Mouse (Mus musculus): ENCODE measurements around the gene Tmem131l. TPM values are rescaled to one million over a fixed set of nuclear protein-coding genes. Genes with fewer than 3 reads are reported as not detected.

Gene Tmem131l
- polyA plus RNA-seq, 1 experiment from 2014 or later = 70.8 TPM

DNA sequence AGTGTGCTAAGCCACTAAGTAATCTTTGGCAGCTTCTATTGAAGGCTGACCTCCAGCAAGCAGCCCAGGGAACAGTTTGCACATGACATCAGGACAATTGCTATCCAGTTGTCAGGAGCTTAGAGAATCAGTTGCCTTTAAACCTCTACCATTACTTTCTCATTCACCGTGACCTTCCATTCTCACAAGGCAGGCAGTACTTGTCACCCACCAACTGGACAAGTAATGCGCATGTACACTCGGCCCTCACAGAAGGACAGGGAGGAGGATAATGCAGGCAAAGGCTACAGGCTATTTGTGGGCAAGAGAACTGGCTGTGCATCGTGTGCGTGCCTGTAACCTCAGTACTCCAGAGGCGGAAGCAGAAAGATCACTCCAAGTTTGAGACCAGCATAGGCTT is 43.9 kb downstream of the Tmem131l start:
- no peak for DNase-seq (ENCODE audit: low spot score)

GRCm38 (mm10) chr3:83995254-83995830 is 44.6 kb downstream of the Tmem131l start:
- 47% methylated on average over 9 of the region's 9 CpGs for WGBS
- H3K9me3 ChIP-seq = no peaks in the 10 kb centered on the region
- peak overlapping the region; percentile 50 for H3K27ac ChIP-seq
- H3K27me3 ChIP-seq (ENCODE audit: insufficient read depth, poor library complexity, severe bottlenecking) = no peaks in the 10 kb centered on the region
- H3K4me3 ChIP-seq = no peak overlapping the region
- no peak for DNase-seq (ENCODE audit: low spot score)
- peaks cover 69% of the 10 kb centered on the region for H3K4me1 ChIP-seq (replicated peaks)
- peaks cover 8% of the 10 kb centered on the region; the same call in 1 of the 2 replicates for H3K36me3 ChIP-seq

More for the DNA sequence above, 43.9 kb downstream of the Tmem131l start:
- H3K9me3 ChIP-seq = no peaks in the 10 kb centered on the region
- peaks cover 63% of the 10 kb centered on the region for H3K4me1 ChIP-seq (replicated peaks)
- H3K27ac ChIP-seq = no peak overlapping the region
- 55% methylated on average over 6 of the region's 6 CpGs for WGBS
- no peak overlapping the region for H3K4me3 ChIP-seq
- peaks cover 4% of the 10 kb centered on the region; the same call in 1 of the 2 replicates for H3K36me3 ChIP-seq
- no peaks in the 10 kb centered on the region for H3K27me3 ChIP-seq (ENCODE audit: insufficient read depth, poor library complexity, severe bottlenecking)

DNA sequence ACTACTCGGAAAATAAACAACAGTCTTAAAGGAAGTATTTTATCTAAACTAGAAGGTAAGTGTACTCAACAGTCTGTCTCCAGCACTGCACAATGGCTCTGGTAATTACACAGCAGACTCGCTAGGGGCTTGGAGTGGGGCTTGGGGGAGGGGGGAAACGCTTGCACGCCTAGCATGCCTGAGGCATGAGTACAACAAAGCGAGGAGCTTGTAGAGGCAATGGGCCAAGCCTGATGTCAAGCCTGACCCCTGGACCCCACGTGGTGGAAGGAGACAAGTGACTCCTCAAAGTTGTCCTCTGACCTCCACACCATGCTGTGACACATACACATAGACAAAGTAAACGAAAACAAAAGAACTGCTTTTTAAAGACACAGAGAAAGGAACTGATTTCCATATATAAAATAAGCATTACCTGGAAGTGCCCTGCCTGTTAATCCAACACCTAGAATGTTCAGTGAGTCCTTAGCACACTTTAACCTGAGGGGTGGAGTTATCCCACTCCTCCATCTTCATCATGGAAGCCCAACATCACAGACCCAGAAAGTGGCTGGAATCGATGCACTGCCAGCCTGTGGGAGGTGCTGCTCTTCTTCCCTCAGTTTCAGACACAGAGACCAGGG is 45.6 kb downstream of the Tmem131l start:
- no peaks in the 10 kb centered on the region for H3K9me3 ChIP-seq
- no peak overlapping the region for H3K4me3 ChIP-seq
- peak; percentile 75 for DNase-seq (ENCODE audit: low spot score)
- H3K27ac ChIP-seq = peak overlapping the region; percentile 70
- 0 out of 2 replicates have a peak, but pooled peaks cover 10% of the 10 kb centered on the region for H3K36me3 ChIP-seq
- no peaks in the 10 kb centered on the region for H3K27me3 ChIP-seq (ENCODE audit: insufficient read depth, poor library complexity, severe bottlenecking)
- peaks cover 79% of the 10 kb centered on the region for H3K4me1 ChIP-seq (replicated peaks)
- WGBS = 15% methylated on average over 8 of the region's 8 CpGs

DNA sequence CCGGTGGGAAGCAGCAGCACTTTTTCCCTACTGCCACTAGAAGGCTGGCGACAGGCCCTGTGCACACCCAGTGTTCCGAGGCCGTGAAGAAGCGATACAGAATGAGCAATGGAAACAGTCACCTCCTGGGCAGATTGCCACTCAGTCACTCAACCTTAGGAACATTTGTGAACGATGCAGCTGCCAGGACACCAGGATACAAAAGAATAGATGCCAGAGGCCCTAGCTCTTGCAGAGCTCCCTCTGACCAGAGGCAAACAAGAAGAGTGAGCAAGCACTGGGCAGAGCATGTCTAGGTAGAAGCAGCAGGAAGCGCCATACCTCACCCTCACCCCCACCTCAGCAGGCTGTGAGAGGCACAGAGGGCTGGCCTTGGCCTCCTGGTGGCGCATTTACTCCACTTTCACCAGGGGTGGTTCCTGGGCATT is 46.9 kb downstream of the Tmem131l start:
- WGBS = 70% methylated on average over 8 of the region's 8 CpGs
- DNase-seq (ENCODE audit: low spot score) = no peak
- no peaks in the 10 kb centered on the region for H3K9me3 ChIP-seq
- H3K27me3 ChIP-seq (ENCODE audit: insufficient read depth, poor library complexity, severe bottlenecking) = no peaks in the 10 kb centered on the region
- 0 out of 2 replicates have a peak, but pooled peaks cover 10% of the 10 kb centered on the region for H3K36me3 ChIP-seq
- peak overlapping the region; percentile 9; the same call in 1 of the 2 replicates for H3K27ac ChIP-seq
- no peak overlapping the region for H3K4me3 ChIP-seq
- H3K4me1 ChIP-seq (replicated peaks) = peaks cover 89% of the 10 kb centered on the region

GRCm38 (mm10) chr3:83991691-83992524 is 48.1 kb downstream of the Tmem131l start:
- Histone ChIP-seq H3K27me3 (ENCODE audit: insufficient read depth, poor library complexity, severe bottlenecking) (no peaks in the 10 kb centered on the region), H3K9me3 (no peaks in the 10 kb centered on the region), H3K4me3 (no peak overlapping the region), H3K4me1 (replicated peaks) (peaks cover 89% of the 10 kb centered on the region), H3K27ac (no peak overlapping the region), H3K36me3 (0 out of 2 replicates have a peak, but pooled peaks cover 10% of the 10 kb centered on the region)
- 89% methylated on average over 8 of the region's 8 CpGs for WGBS
- DNase-seq (ENCODE audit: low spot score) = no peak

DNA sequence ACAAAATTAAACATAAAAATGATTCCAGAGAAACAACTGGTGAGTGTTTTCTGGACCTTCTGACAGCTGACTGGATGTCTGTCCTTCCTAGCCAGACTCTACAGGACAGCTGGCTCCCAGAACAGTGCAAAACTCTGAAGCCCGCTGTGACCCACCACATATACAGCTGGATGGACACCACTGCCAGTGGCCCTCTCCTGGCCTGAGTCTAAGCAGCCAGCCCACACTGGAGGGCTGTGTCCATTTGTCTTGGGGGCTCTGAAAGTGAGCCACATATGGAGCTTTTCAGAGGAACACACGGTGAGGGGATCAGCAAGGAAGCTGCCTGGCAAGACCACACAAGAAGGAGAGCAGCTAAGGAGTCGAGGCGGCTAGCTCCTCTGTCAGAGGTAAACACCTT is 51.8 kb downstream of the Tmem131l start:
- no peak for DNase-seq (ENCODE audit: low spot score)
- Histone ChIP-seq H3K4me3 (no peak overlapping the region), H3K36me3 (0 out of 2 replicates have a peak, but pooled peaks cover 10% of the 10 kb centered on the region), H3K27me3 (ENCODE audit: insufficient read depth, poor library complexity, severe bottlenecking) (no peaks in the 10 kb centered on the region), H3K4me1 (replicated peaks) (peaks cover 87% of the 10 kb centered on the region), H3K9me3 (no peaks in the 10 kb centered on the region), H3K27ac (peak overlapping the region; percentile 53)
- WGBS = 22% methylated on average over 4 of the region's 4 CpGs

GRCm38 (mm10) chr3:83987533-83988112 is 52.4 kb downstream of the Tmem131l start:
- H3K4me1 ChIP-seq (replicated peaks) = peaks cover 87% of the 10 kb centered on the region
- 83% methylated on average over 8 of the region's 8 CpGs for WGBS
- DNase-seq (ENCODE audit: low spot score) = no peak

DNA sequence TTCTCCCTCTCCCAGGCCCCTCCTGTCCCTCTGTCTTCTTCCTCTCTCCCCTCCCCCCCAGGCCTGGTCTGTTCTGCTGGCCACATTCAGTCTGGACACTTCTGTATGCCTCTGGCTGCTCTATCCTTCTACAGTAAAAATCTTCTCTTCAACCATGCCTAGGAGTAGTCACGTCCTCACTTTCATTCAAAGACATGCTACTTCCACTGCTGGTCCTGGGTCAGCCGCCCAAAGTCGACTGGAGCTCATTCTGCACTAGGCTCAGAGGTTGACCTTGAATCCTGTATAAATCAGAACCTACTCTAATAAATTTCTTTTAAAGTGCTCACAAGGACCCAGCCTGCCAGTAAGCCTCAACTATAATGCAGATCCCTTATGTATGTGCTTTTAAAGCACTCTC is 53.2 kb downstream of the Tmem131l start:
- Histone ChIP-seq H3K27ac (0 out of 2 replicates have a peak overlapping the region, but pooled peaks have one; percentile 19), H3K36me3 (0 out of 2 replicates have a peak, but pooled peaks cover 10% of the 10 kb centered on the region), H3K27me3 (ENCODE audit: insufficient read depth, poor library complexity, severe bottlenecking) (no peaks in the 10 kb centered on the region), H3K4me1 (replicated peaks) (peaks cover 90% of the 10 kb centered on the region), H3K4me3 (no peak overlapping the region), H3K9me3 (no peaks in the 10 kb centered on the region)
- 73% methylated on average over 3 of the region's 3 CpGs for WGBS
- DNase-seq (ENCODE audit: low spot score) = no peak

More at GRCm38 (mm10) chr3:83987533-83988112, 52.4 kb downstream of the Tmem131l start:
- Histone ChIP-seq H3K4me3 (no peak overlapping the region), H3K9me3 (no peaks in the 10 kb centered on the region), H3K27ac (no peak overlapping the region), H3K27me3 (ENCODE audit: insufficient read depth, poor library complexity, severe bottlenecking) (no peaks in the 10 kb centered on the region), H3K36me3 (0 out of 2 replicates have a peak, but pooled peaks cover 10% of the 10 kb centered on the region)

- H3K9me3 ChIP-seq = no peaks in the 10 kb centered on the region
- 79% methylated on average over 6 of the region's 6 CpGs for WGBS
- 0 out of 2 replicates have a peak, but pooled peaks cover 7% of the 10 kb centered on the region for H3K36me3 ChIP-seq
- H3K4me1 ChIP-seq (replicated peaks) = peaks cover 95% of the 10 kb centered on the region
- H3K27me3 ChIP-seq (ENCODE audit: insufficient read depth, poor library complexity, severe bottlenecking) = no peaks in the 10 kb centered on the region
- no peak for DNase-seq (ENCODE audit: low spot score)
- no peak overlapping the region for H3K4me3 ChIP-seq
- 0 out of 2 replicates have a peak overlapping the region, but pooled peaks have one; percentile 2 for H3K27ac ChIP-seq
These were observed 54.5 kb downstream of the Tmem131l start for GRCm38 (mm10) chr3:83985426-83985825.

DNA sequence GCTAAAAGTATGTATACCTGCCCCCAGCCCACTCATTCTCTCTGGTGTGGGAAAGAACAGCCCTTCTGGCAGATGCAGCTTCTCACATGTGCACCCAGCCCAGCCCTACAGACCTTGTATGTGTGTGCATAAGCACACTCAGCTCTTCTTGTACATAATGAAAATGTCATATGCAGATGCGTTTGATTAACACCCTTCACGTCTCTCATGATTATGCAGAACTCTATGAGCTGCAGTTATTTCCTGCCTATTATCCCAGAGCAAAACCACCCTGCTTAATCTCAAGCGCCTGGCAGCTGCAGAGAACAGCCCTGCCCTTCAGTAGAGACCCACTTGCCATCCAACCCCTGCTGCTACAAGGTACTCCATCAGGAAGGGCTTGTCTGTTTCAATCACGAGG is 55.6 kb downstream of the Tmem131l start:
- WGBS = 74% methylated on average over 4 of the region's 4 CpGs
- no peak for DNase-seq (ENCODE audit: low spot score)
- Histone ChIP-seq H3K4me1 (replicated peaks) (peaks cover 95% of the 10 kb centered on the region), H3K9me3 (no peaks in the 10 kb centered on the region), H3K27me3 (ENCODE audit: insufficient read depth, poor library complexity, severe bottlenecking) (no peaks in the 10 kb centered on the region), H3K4me3 (no peak overlapping the region), H3K36me3 (no peaks in the 10 kb centered on the region), H3K27ac (peak overlapping the region; percentile 3)

- Histone ChIP-seq H3K9me3 (no peaks in the 10 kb centered on the region), H3K4me1 (replicated peaks) (peaks cover 95% of the 10 kb centered on the region), H3K27ac (peak overlapping the region; percentile 53; the same call in 1 of the 2 replicates), H3K36me3 (no peaks in the 10 kb centered on the region), H3K27me3 (ENCODE audit: insufficient read depth, poor library complexity, severe bottlenecking) (no peaks in the 10 kb centered on the region), H3K4me3 (no peak overlapping the region)
- WGBS = 64% methylated on average over 4 of the region's 4 CpGs
- no peak for DNase-seq (ENCODE audit: low spot score)
These were observed 57.2 kb downstream of the Tmem131l start for GRCm38 (mm10) chr3:83982821-83983220.

GRCm38 (mm10) chr3:83980231-83980872 is 59.6 kb downstream of the Tmem131l start:
- H3K4me3 ChIP-seq = 0 out of 2 replicates have a peak overlapping the region, but pooled peaks have one; percentile 22
- peak overlapping the region; percentile 86 for H3K27ac ChIP-seq
- 2% methylated on average over 6 of the region's 6 CpGs for WGBS
- DNase-seq (ENCODE audit: low spot score) = peak; percentile 84
- H3K36me3 ChIP-seq = no peaks in the 10 kb centered on the region
- no peaks in the 10 kb centered on the region for H3K9me3 ChIP-seq
- no peaks in the 10 kb centered on the region for H3K27me3 ChIP-seq (ENCODE audit: insufficient read depth, poor library complexity, severe bottlenecking)
- H3K4me1 ChIP-seq (replicated peaks) = peaks cover 89% of the 10 kb centered on the region
